Comparison of ENCODE assay signal across 8 mouse cellular contexts in genomic region chr11:87987861-87988260, GRCm38 (mm10). TPM values are rescaled to one million over a fixed set of nuclear protein-coding genes. Genes with fewer than 3 reads are reported as not detected.
A peak's percentile ranks its signal among the peaks of the same experiment; 100 is the strongest.
DNase-seq lines count a peak whose midpoint lies in the region; ATAC-seq lines count a peak whose summit lies in the region.

No protein-coding gene starts in this region.

- H3K27ac ChIP-seq in heart, embryonic 10.5 days = peak overlapping the region; percentile 99
- H3K27ac ChIP-seq in forebrain, embryonic 15.5 days (replicated peaks) = peak overlapping the region; percentile 96
- peak overlapping the region; percentile 64 for H3K27ac ChIP-seq in liver, embryonic 15.5 days (replicated peaks)

- H3K4me3 ChIP-seq in heart, embryonic 10.5 days = peak overlapping the region; percentile 100
- peak overlapping the region; percentile 100 for H3K4me3 ChIP-seq in forebrain, embryonic 15.5 days
- peak overlapping the region; percentile 90 for H3K4me3 ChIP-seq in liver, embryonic 15.5 days (replicated peaks)

- H3K36me3 ChIP-seq in heart, embryonic 10.5 days = peaks cover 18% of the 10 kb centered on the region
- peaks cover 9% of the 10 kb centered on the region for H3K36me3 ChIP-seq in forebrain, embryonic 15.5 days
- peaks cover 11% of the 10 kb centered on the region for H3K36me3 ChIP-seq in liver, embryonic 15.5 days (replicated peaks)

- no peaks in the 10 kb centered on the region; the same call in 1 of the 2 replicates for H3K27me3 ChIP-seq in heart, embryonic 10.5 days (ENCODE audit: insufficient read depth, poor library complexity, severe bottlenecking)
- no peaks in the 10 kb centered on the region for H3K27me3 ChIP-seq in forebrain, embryonic 15.5 days
- H3K27me3 ChIP-seq in liver, embryonic 15.5 days = no peaks in the 10 kb centered on the region; the same call in 1 of the 2 replicates

- peak overlapping the region; percentile 89 for H3K4me2 ChIP-seq in forebrain, embryonic 15.5 days (replicated peaks)
- H3K4me2 ChIP-seq in liver, embryonic 15.5 days = peak overlapping the region; percentile 98

- no peak for ATAC-seq in forebrain, embryonic 15.5 days (replicated peaks)
- no peak for ATAC-seq in liver, embryonic 15.5 days (ENCODE audit: insufficient read depth)

- H3K9ac ChIP-seq in forebrain, embryonic 15.5 days (replicated peaks) = peak overlapping the region; percentile 60
- H3K9ac ChIP-seq in liver, embryonic 15.5 days = peak overlapping the region; percentile 90

- no peaks in the 10 kb centered on the region for H3K9me3 ChIP-seq in heart, embryonic 10.5 days
- no peaks in the 10 kb centered on the region for H3K9me3 ChIP-seq in forebrain, embryonic 15.5 days
- no peaks in the 10 kb centered on the region for H3K9me3 ChIP-seq in liver, embryonic 15.5 days (replicated peaks)

- 62% methylated on average over 11 of the region's 11 CpGs for WGBS in heart, embryonic 10.5 days
- 61% methylated on average over 11 of the region's 11 CpGs for WGBS in forebrain, embryonic 15.5 days
- 64% methylated on average over 11 of the region's 11 CpGs for WGBS in liver, embryonic 15.5 days (ENCODE audit: insufficient replicate concordance)

- H3K4me1 ChIP-seq in heart, embryonic 10.5 days = peaks cover 34% of the 10 kb centered on the region
- peaks cover 38% of the 10 kb centered on the region for H3K4me1 ChIP-seq in forebrain, embryonic 15.5 days
- H3K4me1 ChIP-seq in liver, embryonic 15.5 days (replicated peaks) = peaks cover 31% of the 10 kb centered on the region

- DNase-seq in heart, embryonic 10.5 days (ENCODE audit: low spot score) = no peak
- no peak for DNase-seq in heart, adult 11 months
- peak; percentile 64 for DNase-seq in CD4-positive helper T cell, adult 2 months (ENCODE audit: low read depth, low spot score)
- DNase-seq in embryo, embryonic 10.5 days (ENCODE audit: low spot score) = no peak
- DNase-seq in adrenal gland, adult 2 months = no peak
- no peak for DNase-seq in embryo, embryonic 9.5 days (ENCODE audit: extremely low spot score)

RNA-seq across cellular contexts. Expression of gene Dynll2, which starts 0.5 kb away (rescaled TPM):
- polyA plus RNA-seq in heart, embryonic 10.5 days (2016; fragmentation: Nextera tagmentation; extraction: Ambion mirVana) = 21.7 and 26.1 TPM in 2 replicates
- 38.5 and 39.3 TPM in 2 replicates for polyA plus RNA-seq in forebrain, embryonic 15.5 days (2015; fragmentation: Nextera tagmentation; extraction: Ambion mirVana)
- polyA plus RNA-seq in liver, embryonic 15.5 days (2015; fragmentation: Nextera tagmentation; extraction: Ambion mirVana) = 6.6 and 6.9 TPM in 2 replicates
- total RNA-seq in adrenal gland, adult 2 months (2021) = 100 to 1,000 TPM; 158 to 251 TPM
- polyA plus RNA-seq in adrenal gland, adult 2 months (2012; rRNA removed) = 168 and 197 TPM in 2 replicates

RNA-seq across cellular contexts. Expression of gene Srsf1, which starts 59.3 kb away (rescaled TPM):
- polyA plus RNA-seq in heart, embryonic 10.5 days (2016; fragmentation: Nextera tagmentation; extraction: Ambion mirVana) = 199 and 306 TPM in 2 replicates
- 342 and 347 TPM in 2 replicates for polyA plus RNA-seq in forebrain, embryonic 15.5 days (2015; fragmentation: Nextera tagmentation; extraction: Ambion mirVana)
- 108 and 113 TPM in 2 replicates for polyA plus RNA-seq in liver, embryonic 15.5 days (2015; fragmentation: Nextera tagmentation; extraction: Ambion mirVana)
- total RNA-seq in adrenal gland, adult 2 months (2021) = 100 to 1,000 TPM; 179 to 252 TPM
- 210 and 224 TPM in 2 replicates for polyA plus RNA-seq in adrenal gland, adult 2 months (2012; rRNA removed)
